Mouse (Mus musculus): ENCODE results near the gene Nt5e. TPM values are rescaled to one million over a fixed set of nuclear protein-coding genes. Genes with fewer than 3 reads are reported as not detected.
A peak's percentile ranks its signal among the peaks of the same experiment; 100 is the strongest.
"Not testable (repeated sequence)": the region's sequence is repeated elsewhere in the genome, so short reads cannot be mapped to it uniquely, and the experiment has no call there.

Gene Nt5e
- 0.95 and 1.3 TPM in 2 replicates for polyA plus RNA-seq (2015; fragmentation: Nextera tagmentation; extraction: Ambion mirVana)

GRCm38 (mm10) chr9:88326930-88327901 is at the start of gene Nt5e:
Gene Nt5e, plus strand, starts transcription at chr9:88327197.
- Histone ChIP-seq H3K27ac (no peak within 1 kb of the TSS), H3K9ac (peak within 1 kb of the TSS; percentile 63), H3K4me2 (peak within 1 kb of the TSS; percentile 92), H3K4me3 (peak within 1 kb of the TSS; percentile 61), H3K27me3 (replicated peaks) (no peaks in the 10 kb centered on the region; the same call in 1 of the 2 replicates), H3K9me3 (no peaks in the 10 kb centered on the region), H3K4me1 (peaks cover 8% of the 10 kb centered on the region; the same call in 1 of the 2 replicates), H3K36me3 (replicated peaks) (no peaks in the 10 kb centered on the region)
- under 1% methylated on average over 63 of the region's 66 CpGs for WGBS
- ATAC-seq (replicated peaks), result peak; percentile 93

GRCm38 (mm10) chr9:88277588-88277987 is 49.4 kb upstream of the Nt5e start:
- Histone ChIP-seq H3K4me2 (no peak overlapping the region), H3K4me3 (no peak overlapping the region), H3K27me3 (replicated peaks) (no peaks in the 10 kb centered on the region), H3K9me3 (no peaks in the 10 kb centered on the region), H3K27ac (no peak overlapping the region), H3K9ac (no peak overlapping the region), H3K36me3 (replicated peaks) (no peaks in the 10 kb centered on the region), H3K4me1 (no peaks in the 10 kb centered on the region)
- whole genome bisulfite sequencing, result 87% methylated on average over 4 of the region's 4 CpGs
- no peak for ATAC-seq (replicated peaks)

- Histone ChIP-seq H3K9ac (no peak overlapping the region), H3K27ac (no peak overlapping the region), H3K4me3 (no peak overlapping the region), H3K4me2 (no peak overlapping the region), H3K9me3 (no peaks in the 10 kb centered on the region), H3K4me1 (no peaks in the 10 kb centered on the region), H3K27me3 (replicated peaks) (no peaks in the 10 kb centered on the region), H3K36me3 (replicated peaks) (no peaks in the 10 kb centered on the region)
- 89% methylated on average over 2 of the region's 2 CpGs for WGBS
- no peak for ATAC-seq (replicated peaks)
Observed at GRCm38 (mm10) chr9:88279728-88280127, 47.3 kb upstream of the Nt5e start.

- Histone ChIP-seq H3K27ac (no peak overlapping the region), H3K9me3 (no peaks in the 10 kb centered on the region), H3K27me3 (replicated peaks) (no peaks in the 10 kb centered on the region), H3K9ac (no peak overlapping the region), H3K4me1 (no peaks in the 10 kb centered on the region), H3K36me3 (replicated peaks) (no peaks in the 10 kb centered on the region), H3K4me3 (no peak overlapping the region), H3K4me2 (no peak overlapping the region)
- WGBS, result 92% methylated on average over 7 of the region's 7 CpGs
- no peak for ATAC-seq (replicated peaks)
Observed at GRCm38 (mm10) chr9:88289568-88290168, 37.3 kb upstream of the Nt5e start.

- WGBS, result 95% methylated on average over 2 of the region's 2 CpGs
- no peak overlapping the region for H3K9ac ChIP-seq
- no peaks in the 10 kb centered on the region for H3K27me3 ChIP-seq (replicated peaks)
- no peaks in the 10 kb centered on the region for H3K4me1 ChIP-seq
- H3K36me3 ChIP-seq (replicated peaks), result no peaks in the 10 kb centered on the region
- H3K4me3 ChIP-seq, result no peak overlapping the region
- ATAC-seq (replicated peaks), result no peak
- H3K4me2 ChIP-seq, result no peak overlapping the region
- no peaks in the 10 kb centered on the region for H3K9me3 ChIP-seq
- H3K27ac ChIP-seq, result no peak overlapping the region
Observed at GRCm38 (mm10) chr9:88292836-88293370, 34.1 kb upstream of the Nt5e start.

- ATAC-seq (replicated peaks), result no peak
- WGBS, result 54% methylated on average over 4 of the region's 4 CpGs
Observed at GRCm38 (mm10) chr9:88295798-88296197, 31.2 kb upstream of the Nt5e start.

GRCm38 (mm10) chr9:88296321-88296720 is 30.7 kb upstream of the Nt5e start:
- Histone ChIP-seq H3K36me3 (replicated peaks) (no peaks in the 10 kb centered on the region), H3K9ac (no peak overlapping the region), H3K4me3 (no peak overlapping the region), H3K4me2 (no peak overlapping the region), H3K4me1 (no peaks in the 10 kb centered on the region), H3K27me3 (replicated peaks) (no peaks in the 10 kb centered on the region), H3K9me3 (no peaks in the 10 kb centered on the region), H3K27ac (no peak overlapping the region)
- WGBS, result 79% methylated on average over 5 of the region's 5 CpGs
- no peak for ATAC-seq (replicated peaks)

More at GRCm38 (mm10) chr9:88295798-88296197, 31.2 kb upstream of the Nt5e start:
- Histone ChIP-seq H3K4me1 (no peaks in the 10 kb centered on the region), H3K4me2 (no peak overlapping the region), H3K27me3 (replicated peaks) (no peaks in the 10 kb centered on the region), H3K4me3 (no peak overlapping the region), H3K9ac (no peak overlapping the region), H3K9me3 (no peaks in the 10 kb centered on the region), H3K27ac (no peak overlapping the region), H3K36me3 (replicated peaks) (no peaks in the 10 kb centered on the region)

- H3K4me1 ChIP-seq; H3K4me2 ChIP-seq; H3K4me3 ChIP-seq; H3K27ac ChIP-seq; H3K9me3 ChIP-seq; H3K27me3 ChIP-seq (replicated peaks); H3K36me3 ChIP-seq (replicated peaks); ATAC-seq (replicated peaks); H3K9ac ChIP-seq: not testable (repeated sequence)
- WGBS, result 91% methylated on average over 3 of the region's 3 CpGs
Observed at GRCm38 (mm10) chr9:88297244-88297643, 29.8 kb upstream of the Nt5e start.

- Histone ChIP-seq H3K36me3 (replicated peaks) (no peaks in the 10 kb centered on the region), H3K4me3 (no peak overlapping the region), H3K27ac (no peak overlapping the region), H3K9me3 (no peaks in the 10 kb centered on the region), H3K9ac (no peak overlapping the region), H3K27me3 (replicated peaks) (no peaks in the 10 kb centered on the region), H3K4me2 (no peak overlapping the region), H3K4me1 (no peaks in the 10 kb centered on the region)
- 84% methylated on average over 8 of the region's 8 CpGs for WGBS
- no peak for ATAC-seq (replicated peaks)
Observed at GRCm38 (mm10) chr9:88297871-88298658, 28.9 kb upstream of the Nt5e start.

GRCm38 (mm10) chr9:88307019-88307618 is 19.9 kb upstream of the Nt5e start:
- Histone ChIP-seq H3K36me3 (replicated peaks) (no peaks in the 10 kb centered on the region), H3K9ac (no peak overlapping the region), H3K9me3 (no peaks in the 10 kb centered on the region), H3K27me3 (replicated peaks) (no peaks in the 10 kb centered on the region), H3K4me3 (no peak overlapping the region), H3K27ac (no peak overlapping the region), H3K4me2 (no peak overlapping the region), H3K4me1 (no peaks in the 10 kb centered on the region)
- WGBS, result 94% methylated on average over 2 of the region's 2 CpGs
- no peak for ATAC-seq (replicated peaks)

- H3K27me3 ChIP-seq (replicated peaks), result no peaks in the 10 kb centered on the region
- no peaks in the 10 kb centered on the region for H3K36me3 ChIP-seq (replicated peaks)
- no peak for ATAC-seq (replicated peaks)
- no peak overlapping the region for H3K27ac ChIP-seq
- H3K9ac ChIP-seq, result no peak overlapping the region
- H3K9me3 ChIP-seq, result no peaks in the 10 kb centered on the region
- 74% methylated on average over 1 of the region's 1 CpGs for WGBS
- H3K4me3 ChIP-seq, result no peak overlapping the region
- H3K4me1 ChIP-seq, result no peaks in the 10 kb centered on the region
- no peak overlapping the region for H3K4me2 ChIP-seq
Observed at GRCm38 (mm10) chr9:88309127-88309526, 17.9 kb upstream of the Nt5e start.

Data from midbrain, embryonic 15.5 days (tissue).